Mouse (Mus musculus): ENCODE measurements around the gene Cep19.

Cep19 gene

GRCm38 (mm10) chr16:32107342-32108045 lies 7.9 kb downstream of the Cep19 start:
- no peak for DNase-seq (ENCODE audit: low spot score in 2 of 2)

GRCm38 (mm10) chr16:32108170-32108569 lies 8.6 kb downstream of the Cep19 start:
- DNase-seq (ENCODE audit: low spot score in 2 of 2): no peak

- DNase-seq (ENCODE audit: low spot score in 2 of 2): no peak
These were observed 9.0 kb downstream of the Cep19 start for GRCm38 (mm10) chr16:32108578-32108977.

- DNase-seq (ENCODE audit: low spot score in 2 of 2): no peak
These were observed 11.5 kb downstream of the Cep19 start for GRCm38 (mm10) chr16:32110951-32111699.

- DNase-seq (ENCODE audit: low spot score in 2 of 2): peak; percentile 52 to 56
These were observed 14.1 kb downstream of the Cep19 start for GRCm38 (mm10) chr16:32113541-32114218.

- no peak for DNase-seq (ENCODE audit: low spot score in 2 of 2)
These were observed 14.8 kb downstream of the Cep19 start for GRCm38 (mm10) chr16:32114406-32114805.

- DNase-seq (ENCODE audit: low spot score in 2 of 2): peak; percentile 88 to 89
These were observed 15.5 kb downstream of the Cep19 start for GRCm38 (mm10) chr16:32114968-32115695.

GRCm38 (mm10) chr16:32115781-32116180 lies 16.2 kb downstream of the Cep19 start:
- DNase-seq (ENCODE audit: low spot score in 2 of 2): no peak

GRCm38 (mm10) chr16:32116186-32116585 lies 16.6 kb downstream of the Cep19 start:
- DNase-seq (ENCODE audit: low spot score in 2 of 2): no peak

- DNase-seq (ENCODE audit: low spot score in 2 of 2): no peak
These were observed 20.9 kb downstream of the Cep19 start for GRCm38 (mm10) chr16:32120454-32120853.

- no peak for DNase-seq (ENCODE audit: low spot score in 2 of 2)
These were observed 24.4 kb downstream of the Cep19 start for GRCm38 (mm10) chr16:32124020-32124419.

- DNase-seq (ENCODE audit: low spot score in 2 of 2): no peak
These were observed 25.1 kb downstream of the Cep19 start for GRCm38 (mm10) chr16:32124444-32125335.

- no peak for DNase-seq (ENCODE audit: low spot score in 2 of 2)
These were observed 25.8 kb downstream of the Cep19 start for GRCm38 (mm10) chr16:32125364-32125763.

GRCm38 (mm10) chr16:32127046-32127445 lies 27.4 kb downstream of the Cep19 start:
- no peak for DNase-seq (ENCODE audit: low spot score in 2 of 2)

- DNase-seq (ENCODE audit: low spot score in 2 of 2): no peak
These were observed 30.0 kb downstream of the Cep19 start for GRCm38 (mm10) chr16:32129449-32130189.

- DNase-seq (ENCODE audit: low spot score in 2 of 2): no peak
These were observed 30.7 kb downstream of the Cep19 start for GRCm38 (mm10) chr16:32130190-32130826.

- no peak for DNase-seq (ENCODE audit: low spot score in 2 of 2)
These were observed 33.5 kb downstream of the Cep19 start for GRCm38 (mm10) chr16:32133148-32133547.

- no peak for DNase-seq (ENCODE audit: low spot score in 2 of 2)
These were observed 36.3 kb downstream of the Cep19 start for GRCm38 (mm10) chr16:32135842-32136357.

GRCm38 (mm10) chr16:32138954-32139353 lies 39.4 kb downstream of the Cep19 start:
- peak in 1 of 2 experiments; percentile 15 for DNase-seq (ENCODE audit: low spot score in 2 of 2)

Data from right cerebral cortex, adult 2 months (tissue).